Mouse (Mus musculus): ENCODE data around the gene Clpsl2. TPM values are rescaled to one million over a fixed set of nuclear protein-coding genes. Genes with fewer than 3 reads are reported as not detected.

Clpsl2 gene
- total RNA-seq, 2 experiments from 2014 or later: not detected

- intact Hi-C loops (cut with DNase I): no loop called here
- DNase-seq (ENCODE audit: low spot score): no peak
These were observed 51.6 kb downstream of the Clpsl2 start for GRCm38 (mm10) chr17:28600780-28601179.

- DNase-seq (ENCODE audit: low spot score): no peak
- intact Hi-C loops (cut with DNase I): no loop called here
These were observed 52.5 kb downstream of the Clpsl2 start for GRCm38 (mm10) chr17:28601557-28602250.

Small RNA genes within 50 kb of the gene (microRNA-seq; reads per million reads assigned to microRNA genes)
- gene Gm25195: not detected
- gene Mir6969: not detected

Other genes starting within 250 kb of the Clpsl2 start
- 10 to 100 TPM; 10.5 to 11.1 TPM for gene Fance, start 235.9 kb upstream of the Clpsl2 start, total RNA-seq (2021)
- gene Rpl10a, start 220.9 kb upstream of the Clpsl2 start, total RNA-seq (2021): 100 to 1,000 TPM; 359 to 375 TPM
- 10 to 100 TPM; 12.2 to 14.4 TPM for gene Tead3, start 198.6 kb upstream of the Clpsl2 start, total RNA-seq (2021)
- gene Tulp1, start 184.2 kb upstream of the Clpsl2 start, total RNA-seq (2021): under 1 TPM in 1 of 2 experiments, not detected in 1; 0.34 TPM
- gene Fkbp5, start 31.9 kb upstream of the Clpsl2 start, total RNA-seq (2021): 10 to 100 TPM; 33.0 to 41.0 TPM
- gene Armc12, start 18.6 kb upstream of the Clpsl2 start, total RNA-seq (2021): not detected
- not detected for gene Clps, start 11.4 kb downstream of the Clpsl2 start, total RNA-seq (2021)
- not detected for gene Lhfpl5, start 26.2 kb downstream of the Clpsl2 start, total RNA-seq (2021)
- gene Srpk1, start 73.3 kb downstream of the Clpsl2 start, total RNA-seq (2021): 10 to 100 TPM; 32.6 to 35.5 TPM
- under 1 TPM; 0.16 to 0.78 TPM for gene Slc26a8, start 140.8 kb downstream of the Clpsl2 start, total RNA-seq (2021)
- 10 to 100 TPM; 55.0 to 55.8 TPM for gene Mapk14, start 141.9 kb downstream of the Clpsl2 start, total RNA-seq (2021)
- under 1 TPM in 1 of 2 experiments, not detected in 1; 0.88 TPM for gene AC170998.1, start 176.7 kb downstream of the Clpsl2 start, total RNA-seq (2021)
- under 1 TPM; 0.17 to 0.18 TPM for gene Mapk13, start 219.9 kb downstream of the Clpsl2 start, total RNA-seq (2021)